Mouse (Mus musculus): Measurements from ENCODE around the gene Pomgnt2.

The Pomgnt2 gene

GRCm38 (mm10) chr9:122012816-122013215 is 15.9 kb upstream of the Pomgnt2 start:
- no peak for DNase-seq

DNA sequence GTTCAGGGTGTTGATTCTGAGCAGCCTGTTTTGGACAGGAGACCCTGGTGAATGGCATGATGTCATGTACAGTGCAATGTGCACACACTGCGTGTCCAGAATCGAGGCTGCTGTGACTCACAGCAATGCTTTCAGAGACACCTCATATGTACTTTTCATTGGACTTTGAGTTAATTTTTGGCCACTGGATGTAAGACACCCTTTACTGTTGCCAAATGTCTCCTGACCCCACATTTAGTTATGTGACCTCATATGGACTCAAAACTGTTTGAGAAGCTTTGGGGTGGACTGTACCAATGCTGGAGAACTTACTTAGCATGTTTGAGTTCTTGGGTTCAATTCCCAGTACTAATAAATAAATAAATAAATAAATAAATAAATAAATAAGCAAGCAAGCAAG is 13.8 kb upstream of the Pomgnt2 start:
- DNase-seq = no peak

DNA sequence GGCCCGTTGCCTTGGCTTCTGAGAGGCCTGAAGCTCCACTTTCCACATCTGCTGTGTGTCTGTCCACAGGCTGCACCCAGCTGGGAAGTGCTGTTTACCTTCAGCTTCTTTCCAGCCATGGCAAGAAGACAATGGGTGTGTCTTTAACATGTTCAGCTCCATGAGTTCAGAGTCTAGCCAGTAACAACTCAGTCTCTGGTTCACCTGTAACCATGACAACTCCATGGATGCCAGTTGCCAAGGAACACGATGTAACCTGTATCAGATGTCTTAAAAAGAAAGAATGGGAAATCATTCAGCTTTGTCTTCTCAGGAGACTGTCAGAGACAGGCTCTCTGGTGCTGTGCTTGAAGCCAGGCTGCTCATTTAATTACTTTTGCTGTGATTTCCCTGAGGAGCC is 12.0 kb upstream of the Pomgnt2 start:
- no peak for DNase-seq

GRCm38 (mm10) chr9:122006609-122007008 is 9.7 kb upstream of the Pomgnt2 start:
- DNase-seq = peak; percentile 62

GRCm38 (mm10) chr9:122006175-122006574 is 9.3 kb upstream of the Pomgnt2 start:
- no peak for DNase-seq

GRCm38 (mm10) chr9:121997978-121998377 is 1.1 kb upstream of the Pomgnt2 start:
- DNase-seq = no peak

GRCm38 (mm10) chr9:121995508-121996131 is 1.3 kb downstream of the Pomgnt2 start:
- peak; percentile 88 for DNase-seq

- DNase-seq = no peak
These were observed 1.8 kb downstream of the Pomgnt2 start for GRCm38 (mm10) chr9:121995077-121995476.

- no peak for DNase-seq
These were observed 3.9 kb downstream of the Pomgnt2 start for GRCm38 (mm10) chr9:121993047-121993446.

- DNase-seq = no peak
These were observed 5.9 kb downstream of the Pomgnt2 start for GRCm38 (mm10) chr9:121991041-121991440.

DNA sequence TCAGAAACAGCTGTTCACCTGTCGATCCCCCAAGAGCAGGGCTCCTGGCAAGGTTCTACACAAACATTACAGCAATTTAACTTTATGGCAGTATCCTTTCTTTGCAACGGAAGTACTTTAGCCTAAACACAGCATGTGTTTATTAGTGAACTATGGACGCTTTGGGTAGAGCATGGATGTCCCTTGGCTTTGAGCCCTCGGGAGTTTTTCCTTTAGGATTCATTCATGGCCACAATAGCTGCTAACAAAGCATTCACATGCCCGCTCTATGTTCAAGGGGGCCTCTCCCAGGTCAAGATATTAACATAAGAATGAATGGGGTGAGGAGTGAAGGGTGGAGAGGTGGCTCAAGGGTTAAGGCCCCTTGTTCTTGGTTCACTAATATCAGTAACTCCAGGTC is 7.4 kb downstream of the Pomgnt2 start:
- DNase-seq = no peak

DNA sequence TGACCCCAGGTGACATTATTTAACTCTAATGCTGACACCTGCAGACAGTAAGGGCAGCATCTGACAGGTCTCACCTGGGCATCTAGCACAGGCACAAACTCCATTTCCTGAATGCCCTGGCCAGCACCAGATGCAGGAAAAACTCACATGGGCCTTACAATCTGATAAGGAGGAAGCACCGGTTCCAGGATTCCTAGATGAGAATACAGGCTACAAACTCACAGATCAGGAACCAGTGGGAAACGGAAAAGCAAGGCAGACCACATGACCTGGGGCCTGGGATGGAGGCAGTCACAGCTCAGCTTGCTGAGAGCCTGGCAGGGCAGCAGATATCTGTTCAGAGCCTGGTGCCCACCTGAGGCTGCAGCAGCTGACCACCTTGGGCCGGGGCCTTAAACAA is 8.0 kb downstream of the Pomgnt2 start:
- no peak for DNase-seq

GRCm38 (mm10) chr9:121984465-121985461 is 12.1 kb downstream of the Pomgnt2 start:
- DNase-seq = peak; percentile 81

GRCm38 (mm10) chr9:121983504-121983903 is 13.4 kb downstream of the Pomgnt2 start:
- DNase-seq = peak; percentile 86

GRCm38 (mm10) chr9:121982665-121983064 is 14.2 kb downstream of the Pomgnt2 start:
- no peak for DNase-seq

DNA sequence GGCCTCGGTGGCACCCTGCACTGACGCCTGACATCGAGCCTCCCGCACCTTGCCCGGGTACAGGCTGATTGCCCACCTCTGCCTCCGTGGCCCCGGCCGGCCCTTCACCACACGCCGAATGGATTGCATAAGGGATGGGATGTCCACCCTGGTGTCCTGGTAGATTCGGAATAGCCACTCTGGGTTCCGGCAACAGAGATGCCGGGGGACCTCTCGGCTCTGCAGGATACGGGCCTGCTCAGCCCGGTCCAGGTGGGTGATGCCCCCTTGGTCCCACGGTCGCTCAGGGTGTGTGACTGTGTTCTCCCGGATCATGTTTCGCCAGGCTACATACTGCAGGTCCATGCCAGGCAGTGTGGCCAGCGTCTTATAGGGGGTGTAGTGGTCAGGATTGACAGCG is 14.7 kb downstream of the Pomgnt2 start:
- no peak for DNase-seq

GRCm38 (mm10) chr9:121981466-121982105 is 15.3 kb downstream of the Pomgnt2 start:
- DNase-seq = no peak

- DNase-seq = no peak
These were observed 15.9 kb downstream of the Pomgnt2 start for GRCm38 (mm10) chr9:121981046-121981445.

- no peak for DNase-seq
These were observed 21.6 kb downstream of the Pomgnt2 start for GRCm38 (mm10) chr9:121975321-121975720.

DNA sequence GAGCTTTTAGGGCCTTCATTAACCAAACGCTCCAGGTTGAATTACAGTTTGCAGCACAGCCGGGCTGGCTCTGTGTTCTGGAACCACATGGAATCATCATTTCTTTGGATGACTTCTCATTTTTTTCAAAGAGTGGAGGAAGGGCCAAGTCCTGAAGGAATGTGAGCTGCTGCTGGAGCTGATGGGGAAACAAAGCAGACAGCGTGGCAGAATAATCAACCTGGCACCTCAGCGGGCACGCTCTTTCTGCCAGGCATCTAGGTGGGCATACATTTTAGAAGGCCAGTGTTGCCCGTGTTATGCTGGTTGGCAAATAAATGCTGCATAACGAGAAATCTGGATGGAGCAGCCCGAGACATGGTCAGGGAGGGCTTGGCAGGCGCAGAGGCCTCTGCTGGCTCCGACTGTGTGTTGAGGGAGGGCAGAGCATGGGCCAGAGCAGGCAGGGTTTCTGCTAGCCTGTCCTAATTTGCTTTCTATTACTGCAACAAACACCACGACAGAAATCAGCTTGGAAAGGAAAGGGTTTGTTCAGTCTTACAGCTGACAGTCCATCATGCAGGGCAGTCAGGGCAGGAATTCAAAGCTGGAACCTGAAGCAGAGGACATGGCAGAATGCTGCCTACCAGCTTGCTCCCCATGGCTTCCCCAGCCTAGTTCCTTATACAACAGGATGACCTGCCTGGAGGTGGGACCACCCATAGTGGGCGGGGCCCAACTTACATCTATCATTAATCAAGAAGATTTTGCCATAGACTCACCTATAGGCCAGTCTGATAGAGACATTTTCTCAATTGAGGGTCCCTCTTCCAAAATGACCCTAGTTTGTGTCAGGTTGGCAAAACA is 22.5 kb downstream of the Pomgnt2 start:
- peak; percentile 68 for DNase-seq

GRCm38 (mm10) chr9:121973207-121973606 is 23.7 kb downstream of the Pomgnt2 start:
- DNase-seq = peak; percentile 26

GRCm38 (mm10) chr9:121969841-121970381 is 27.0 kb downstream of the Pomgnt2 start:
- DNase-seq = no peak

All from lung, postnatal 10 days (tissue).